Mouse (Mus musculus) testis, postnatal 14 days (tissue): ENCODE results near the gene Atp6ap1.
A peak's percentile ranks its signal among the peaks of the same experiment; 100 is the strongest.

Source experiments
- DNase-seq: peaks from one replicate; pipeline ENCODE4 v3.0.0; 2021; ENCODE audit warnings: low spot score

Gene Atp6ap1

DNA sequence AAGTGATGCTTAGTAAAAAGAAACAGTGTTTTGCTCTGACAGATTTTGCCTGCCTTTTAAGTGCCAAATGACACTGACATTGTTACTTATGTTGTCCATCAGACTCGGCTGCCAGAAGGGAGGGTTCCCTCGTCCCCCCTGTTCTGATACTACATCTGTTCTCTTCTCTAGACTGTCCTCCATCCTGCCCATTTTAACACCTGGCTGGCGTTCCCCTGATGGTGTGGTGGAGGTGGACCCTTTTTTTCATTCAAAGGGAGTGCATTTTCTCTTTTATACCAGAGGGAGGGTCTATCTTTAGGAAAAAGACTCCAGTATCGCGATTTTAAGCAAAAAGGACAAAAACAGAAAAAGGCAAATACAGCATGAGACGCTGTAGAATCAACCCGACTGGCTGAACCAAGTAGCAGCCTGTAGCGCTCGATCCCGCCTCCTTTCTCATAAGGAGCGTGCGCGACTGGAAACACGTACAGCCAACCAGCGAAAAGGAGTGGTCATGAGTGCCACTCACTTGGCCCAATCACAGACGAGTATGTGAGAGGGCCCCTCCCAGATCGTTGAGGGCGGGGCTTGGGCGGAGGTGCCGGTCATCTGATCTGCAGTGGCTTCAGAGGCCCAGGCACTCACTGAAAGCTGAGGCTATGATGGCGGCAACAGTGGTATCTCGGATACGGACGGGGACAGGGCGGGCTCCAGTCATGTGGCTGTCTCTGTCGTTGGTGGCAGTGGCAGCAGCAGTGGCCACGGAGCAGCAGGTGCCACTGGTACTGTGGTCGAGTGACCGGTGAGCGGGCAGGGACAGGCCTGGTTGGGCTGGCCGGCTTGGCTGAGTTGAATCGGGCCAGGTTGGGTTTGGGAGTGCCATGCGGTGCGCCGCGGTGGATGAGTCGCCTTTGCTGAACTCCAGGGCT lies at the start of gene Atp6ap1:
Atp6ap1 (plus strand) TSS at position 560 of the 911 bp plus-strand sequence.
- DNase-seq, result peak; percentile 93

GRCm38 (mm10) chrX:74248651-74249050 lies 48.2 kb upstream of the Atp6ap1 start:
- DNase-seq, result no peak

- DNase-seq, result peak; percentile 46
Measured at GRCm38 (mm10) chrX:74249615-74250014, 47.3 kb upstream of the Atp6ap1 start, which contains the start of gene Flna. Flna (minus strand) TSS chrX:74249820.

DNA sequence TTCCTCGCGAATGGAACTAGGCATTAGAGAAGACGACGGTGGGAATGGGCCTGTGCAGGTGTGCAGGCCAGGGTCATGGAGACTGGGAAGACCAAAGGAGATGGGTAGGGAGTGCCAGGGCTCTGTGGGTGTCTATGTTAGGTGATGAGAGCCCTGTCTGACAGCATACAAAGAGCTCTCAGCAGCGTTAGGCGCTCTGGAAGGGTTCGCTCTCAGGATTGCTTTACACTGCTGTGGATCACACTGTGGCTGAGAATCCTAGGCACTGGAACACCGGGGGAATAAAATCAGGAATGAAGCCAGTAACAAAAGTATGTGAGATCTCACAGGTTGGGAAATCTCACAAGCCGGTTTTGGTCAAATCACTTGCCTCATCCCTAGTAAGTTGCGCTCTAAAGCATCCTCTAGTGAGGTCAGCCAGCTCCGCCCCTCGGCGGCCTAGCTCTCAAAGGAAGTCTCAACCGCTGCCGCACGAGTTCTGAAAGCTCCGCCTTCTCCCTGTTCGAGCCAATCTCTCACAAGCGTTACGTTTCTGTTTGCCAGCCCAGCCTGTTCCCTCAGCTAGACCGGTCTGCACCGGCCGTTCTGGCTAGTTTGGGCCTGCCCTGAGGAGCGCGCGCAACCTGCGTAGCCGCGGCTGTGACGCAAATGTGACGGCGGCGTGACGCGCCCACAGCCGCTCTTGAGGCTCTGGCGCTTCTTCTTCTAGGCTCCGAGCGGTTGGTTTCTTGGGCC lies 42.6 kb upstream of the Atp6ap1 start, which contains the start of gene Emd:
Emd (plus strand) TSS at position 535 of the 735 bp plus-strand sequence.
- peak; percentile 90 for DNase-seq

- no peak for DNase-seq
Measured at GRCm38 (mm10) chrX:74254888-74255565, 41.9 kb upstream of the Atp6ap1 start.

- DNase-seq, result no peak
Measured at GRCm38 (mm10) chrX:74257746-74258145, 39.2 kb upstream of the Atp6ap1 start.

DNA sequence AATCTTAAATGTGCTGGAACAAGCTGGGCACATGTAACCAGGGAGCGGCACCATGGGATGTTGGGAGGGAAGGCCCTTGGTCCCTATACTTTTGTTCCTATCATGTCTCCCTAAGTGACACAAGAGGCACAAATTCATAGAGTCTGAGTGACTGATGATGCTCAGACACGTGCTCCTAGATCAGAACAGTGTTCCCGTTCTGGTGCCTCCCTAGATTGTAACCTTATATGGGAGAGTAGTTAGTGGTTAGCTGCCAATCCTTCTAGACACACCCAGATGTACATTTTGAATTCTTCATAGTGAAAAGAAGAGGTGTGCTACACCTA lies 27.2 kb upstream of the Atp6ap1 start:
- no peak for DNase-seq

DNA sequence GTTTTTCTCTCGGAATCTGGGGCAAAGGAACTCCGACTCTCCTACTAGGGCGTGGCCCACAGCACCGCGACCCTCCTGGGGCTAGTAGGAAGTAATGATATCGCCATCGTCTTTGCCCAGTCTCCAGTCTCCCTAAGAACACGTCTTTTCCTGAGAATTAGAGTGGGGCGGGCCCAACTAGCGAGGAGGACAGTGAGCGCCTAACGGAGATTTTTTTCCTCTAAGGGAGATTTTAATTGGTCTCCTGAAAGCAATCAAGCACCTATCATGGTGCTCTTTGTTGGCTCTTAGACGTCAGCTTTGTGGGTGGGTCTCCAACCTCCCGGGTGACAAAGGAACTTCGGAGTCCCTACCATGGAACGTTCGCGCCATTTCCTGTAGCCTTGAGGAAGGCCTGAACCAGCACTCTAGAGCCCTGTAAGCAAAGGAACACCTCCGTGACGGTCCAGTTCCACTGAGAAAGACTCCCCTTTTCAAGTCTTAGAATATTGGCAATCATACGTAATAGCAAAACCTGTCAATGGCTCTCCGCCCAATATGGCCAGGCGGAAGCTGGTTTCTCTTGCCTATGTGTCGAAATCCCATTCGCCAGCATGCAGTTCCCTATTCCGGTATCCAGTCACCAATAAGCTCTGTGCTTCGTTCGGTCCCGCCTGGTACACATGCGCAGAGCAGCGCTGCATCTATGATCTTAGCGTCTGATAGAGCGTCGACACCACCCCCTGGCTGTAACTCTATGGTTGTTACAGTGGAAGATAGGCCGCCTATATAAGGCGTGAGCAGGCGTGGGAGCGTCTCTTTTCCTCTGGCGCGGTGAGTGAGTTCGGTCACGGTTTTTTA lies 26.6 kb upstream of the Atp6ap1 start, which contains the start of gene Rpl10:
Rpl10 (plus strand) TSS at position 751 of the 840 bp plus-strand sequence.
- peak; percentile 92 for DNase-seq

DNA sequence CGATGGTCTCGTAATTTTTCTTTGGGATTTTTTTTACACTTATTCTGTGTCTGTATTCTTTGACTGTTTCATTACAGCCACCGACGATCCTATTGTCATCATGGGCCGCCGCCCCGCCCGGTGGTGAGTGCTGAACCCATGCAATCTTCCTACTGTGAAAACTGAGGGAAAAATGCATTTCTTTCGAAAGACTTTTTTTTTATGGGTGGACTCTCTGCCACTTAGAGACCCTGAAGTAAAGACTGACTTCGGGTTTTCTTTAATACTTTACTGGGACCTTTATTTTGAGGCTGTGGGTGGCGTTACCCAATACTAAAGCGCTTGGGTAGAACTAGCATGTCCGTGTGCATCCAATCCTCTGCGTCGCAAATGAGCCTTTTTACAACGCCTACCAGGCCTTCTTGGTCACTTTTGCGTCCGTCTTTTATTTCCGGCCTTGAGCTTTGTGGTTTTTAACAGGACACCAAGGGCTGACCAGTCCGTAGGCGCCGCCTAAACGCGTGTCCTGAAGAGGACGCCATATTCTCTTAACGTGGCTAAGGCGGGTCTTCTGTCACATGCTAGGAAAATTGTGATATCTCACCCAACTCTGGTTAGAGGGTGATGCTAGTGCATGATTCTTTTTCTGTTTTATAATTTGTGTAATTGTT lies 25.9 kb upstream of the Atp6ap1 start:
- no peak for DNase-seq

- no peak for DNase-seq
Measured at GRCm38 (mm10) chrX:74273422-74274322, 23.2 kb upstream of the Atp6ap1 start.

DNA sequence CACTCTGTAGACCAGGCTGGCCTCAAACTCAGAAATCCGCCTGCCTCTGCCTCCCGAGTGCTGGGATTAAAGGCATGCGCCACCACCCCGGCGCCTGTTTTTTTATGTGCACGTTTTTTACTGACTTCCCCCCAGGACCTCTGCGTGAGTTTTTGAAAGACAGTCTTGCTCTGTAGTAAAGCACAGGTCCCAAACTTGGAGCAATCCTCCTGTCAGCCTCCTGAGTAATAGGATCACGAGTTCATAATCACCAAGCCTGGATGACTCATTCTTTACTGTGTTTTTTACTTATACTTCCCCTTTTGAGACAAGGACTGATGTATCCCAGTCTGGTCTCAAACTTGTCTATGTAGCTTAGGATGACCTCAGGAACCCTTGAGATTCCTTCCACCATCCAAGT lies 19.0 kb upstream of the Atp6ap1 start:
- no peak for DNase-seq

DNA sequence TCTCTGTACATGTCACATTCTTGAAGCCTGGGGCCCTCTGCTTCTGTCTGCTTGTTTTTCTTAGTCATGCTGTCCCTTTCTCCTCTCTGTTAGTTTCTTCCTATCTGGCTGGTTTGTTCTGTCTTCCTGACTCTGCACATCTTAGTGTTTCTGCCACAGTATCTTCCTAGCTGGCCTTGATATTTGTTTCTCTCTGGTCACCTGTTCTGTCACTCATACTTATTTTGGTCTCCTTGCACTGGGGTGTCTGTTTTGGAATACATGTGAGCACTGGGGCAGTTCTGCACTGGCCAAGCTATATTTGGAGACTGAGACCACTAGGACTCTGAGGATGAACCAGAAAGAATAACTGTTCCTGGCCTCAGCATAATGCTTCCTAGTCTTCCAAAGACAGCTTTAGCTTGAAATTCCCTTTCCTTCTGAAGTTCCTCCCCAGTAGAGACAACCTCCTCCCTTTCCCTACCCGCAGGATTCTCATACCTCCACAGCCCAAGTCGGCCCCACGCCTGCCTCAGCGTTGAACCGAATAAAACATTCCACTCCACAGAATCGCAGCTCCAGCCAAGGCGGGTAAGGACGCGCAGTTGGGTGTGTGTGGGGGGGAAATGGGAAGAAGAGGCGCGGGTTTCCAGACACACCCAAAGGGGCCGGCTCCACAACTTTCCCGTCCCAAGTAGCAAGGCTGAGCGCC lies 15.7 kb upstream of the Atp6ap1 start:
- no peak for DNase-seq

DNA sequence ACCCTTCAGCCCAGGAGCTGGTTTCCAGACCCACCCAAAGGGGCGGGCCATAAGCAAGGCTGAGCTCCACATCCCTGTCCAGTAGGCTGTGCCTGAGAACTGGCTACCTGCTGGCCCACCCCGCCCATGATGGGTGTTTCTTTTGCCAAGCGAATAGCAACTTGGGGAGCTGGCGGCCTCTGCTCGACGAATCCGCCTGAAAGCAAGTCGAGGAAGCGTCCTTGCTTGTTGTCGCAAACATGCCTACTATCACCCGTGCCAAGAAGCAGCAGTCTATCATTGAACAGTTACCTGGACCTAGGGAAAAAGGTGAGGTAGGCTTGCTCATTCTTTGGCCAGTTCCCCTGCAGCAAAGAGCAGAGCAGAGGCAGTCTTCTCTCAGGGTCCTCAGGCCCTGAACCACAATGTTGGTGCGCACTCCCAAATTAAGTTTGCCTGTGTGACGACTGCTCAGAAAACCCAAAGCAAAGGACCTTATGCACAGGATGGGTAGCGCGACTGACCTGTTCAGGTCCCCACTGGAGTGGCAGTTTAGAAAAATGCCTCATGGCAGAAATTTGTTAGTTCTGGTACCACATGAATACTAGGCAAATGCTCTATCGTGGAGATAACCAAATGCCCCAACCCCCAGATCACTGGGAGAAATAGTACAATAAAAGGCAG lies 15.0 kb upstream of the Atp6ap1 start, which contains the start of the genes Taz and Dnase1l1:
Taz (plus strand) TSS at position 181 of the 663 bp plus-strand sequence.
Dnase1l1 (minus strand) TSS at position 606 of the 663 bp plus-strand sequence.
- peak; percentile 82 for DNase-seq

DNA sequence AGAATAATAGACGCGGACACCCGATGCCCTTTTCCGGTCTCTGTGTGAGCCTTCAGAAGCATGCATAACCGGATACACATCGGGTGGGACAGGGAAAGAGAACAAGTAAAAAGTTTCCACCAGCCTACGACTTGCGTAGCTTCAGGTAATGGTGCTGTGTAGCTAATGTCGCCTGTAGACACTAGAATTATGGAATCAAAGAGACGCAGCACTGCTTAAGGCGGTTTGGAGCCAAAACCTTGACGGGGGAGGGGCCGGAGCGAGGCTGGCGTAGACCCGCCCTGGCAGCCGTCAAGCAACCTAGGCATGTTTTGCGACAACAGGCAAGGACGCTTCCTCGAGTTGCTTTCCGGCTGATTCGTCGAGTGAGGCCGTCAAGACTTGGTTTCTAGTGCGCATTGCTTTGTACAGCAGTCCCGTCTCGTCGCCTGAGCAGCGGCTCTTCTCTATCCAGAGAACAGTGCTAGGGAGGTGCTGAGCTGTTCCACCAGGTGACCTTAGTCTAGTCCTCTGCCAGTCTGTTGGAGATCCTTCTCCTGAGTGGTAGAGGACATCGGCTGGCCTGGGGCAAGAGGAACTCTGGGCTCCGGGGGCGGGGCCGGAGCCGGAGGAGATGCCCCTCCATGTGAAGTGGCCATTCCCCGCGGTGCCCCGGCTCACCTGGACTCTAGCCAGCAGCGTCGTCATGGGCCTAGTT lies 14.4 kb upstream of the Atp6ap1 start:
- DNase-seq, result peak; percentile 87

- DNase-seq, result no peak
Measured at GRCm38 (mm10) chrX:74283092-74283437, 13.8 kb upstream of the Atp6ap1 start.

- DNase-seq, result no peak
Measured at GRCm38 (mm10) chrX:74293431-74293830, 3.5 kb upstream of the Atp6ap1 start.

GRCm38 (mm10) chrX:74298348-74298747 lies 1.5 kb downstream of the Atp6ap1 start:
- DNase-seq, result no peak

GRCm38 (mm10) chrX:74299721-74300120 lies 2.8 kb downstream of the Atp6ap1 start:
- no peak for DNase-seq
